8 mouse cellular contexts compared by ENCODE assay signal in genomic region chr1:136139990-136140640, GRCm38 (mm10). TPM values are rescaled to one million over a fixed set of nuclear protein-coding genes. Genes with fewer than 3 reads are reported as not detected.
DNase-seq lines count a peak whose midpoint lies in the region; ATAC-seq and TF ChIP-seq lines count a peak whose summit lies in the region.

No protein-coding gene starts in this region.

- under 1% methylated on average over 32 of the region's 32 CpGs for WGBS in forebrain, embryonic 16.5 days
- WGBS in lung, embryonic 15.5 days = 1% methylated on average over 32 of the region's 32 CpGs

- no peaks in the 10 kb centered on the region for H3K27me3 ChIP-seq in G1E (ENCODE audit: insufficient read depth, low read length)
- H3K27me3 ChIP-seq in forebrain, embryonic 16.5 days (replicated peaks; ENCODE audit: control insufficient read depth, insufficient read depth, low read length) = no peaks in the 10 kb centered on the region
- H3K27me3 ChIP-seq in lung, embryonic 15.5 days = no peaks in the 10 kb centered on the region

- TF ChIP-seq CTCF in G1E (IDR thresholded peaks at IDR 0.05; ENCODE audit: low read depth, low read length) = no peak

- H3K36me3 ChIP-seq in G1E (replicated peaks) = peaks cover 56% of the 10 kb centered on the region
- no peaks in the 10 kb centered on the region for H3K36me3 ChIP-seq in forebrain, embryonic 16.5 days (ENCODE audit: control insufficient read depth, insufficient read depth)
- H3K36me3 ChIP-seq in lung, embryonic 15.5 days = no peaks in the 10 kb centered on the region

- H3K4me3 ChIP-seq in G1E (ENCODE audit: low read depth, low read length) = peak overlapping the region; percentile 73
- H3K4me3 ChIP-seq in forebrain, embryonic 16.5 days (replicated peaks; ENCODE audit: low read length) = peak overlapping the region; percentile 48
- peak overlapping the region; percentile 54 for H3K4me3 ChIP-seq in lung, embryonic 15.5 days

- H3K4me1 ChIP-seq in G1E (ENCODE audit: insufficient read depth, low read depth, low read length) = peaks cover 84% of the 10 kb centered on the region
- H3K4me1 ChIP-seq in forebrain, embryonic 16.5 days (replicated peaks; ENCODE audit: control insufficient read depth, insufficient read depth, low read length) = peaks cover 89% of the 10 kb centered on the region
- peaks cover 73% of the 10 kb centered on the region for H3K4me1 ChIP-seq in lung, embryonic 15.5 days

- peak; percentile 72 for ATAC-seq in G1E (ENCODE audit: extremely low read depth, insufficient number of reproducible peaks, low FRiP score, poor library complexity, severe bottlenecking)
- peak; percentile 45 for ATAC-seq in forebrain, embryonic 16.5 days
- peak; percentile 35; the same call in 1 of the 2 replicates for ATAC-seq in lung, embryonic 15.5 days (ENCODE audit: borderline replicate concordance, extremely low read depth, low FRiP score, low TSS enrichment)

- H3K9ac ChIP-seq in forebrain, embryonic 16.5 days (replicated peaks; ENCODE audit: low read depth, low read length) = peak overlapping the region; percentile 67
- peak overlapping the region; percentile 61 for H3K9ac ChIP-seq in lung, embryonic 15.5 days

- H3K4me2 ChIP-seq in forebrain, embryonic 16.5 days (ENCODE audit: low read length) = peak overlapping the region; percentile 82
- peak overlapping the region; percentile 93 for H3K4me2 ChIP-seq in lung, embryonic 15.5 days

- H3K9me3 ChIP-seq in G1E (replicated peaks) = no peaks in the 10 kb centered on the region
- no peaks in the 10 kb centered on the region for H3K9me3 ChIP-seq in forebrain, embryonic 16.5 days (ENCODE audit: control insufficient read depth, low read length)
- H3K9me3 ChIP-seq in lung, embryonic 15.5 days = no peaks in the 10 kb centered on the region

- DNase-seq in G1E (ENCODE audit: low spot score) = peak; percentile 100
- peak; percentile 89 to 92 for DNase-seq in cerebellum, adult 18-20 months
- peak; percentile 65 for DNase-seq in heart, postnatal 4 days
- peak; percentile 88 to 91 for DNase-seq in layer of hippocampus, adult 8-10 months (ENCODE audit: low spot score in 2 of 2)
- DNase-seq in ovary, adult 18-20 months (ENCODE audit: low spot score) = peak; percentile 79
- DNase-seq in thymus, postnatal 0 days (ENCODE audit: low spot score) = peak; percentile 92

- peak overlapping the region; percentile 24 for H3K27ac ChIP-seq in forebrain, embryonic 16.5 days (ENCODE audit: low read length)
- H3K27ac ChIP-seq in lung, embryonic 15.5 days = peak overlapping the region; percentile 83

RNA-seq across cellular contexts. Expression of gene Kif21b, which starts 8.9 kb away (rescaled TPM):
- 46.2 and 51.9 TPM in 2 replicates for total RNA-seq in G1E (2014; fragmentation: Nextera tagmentation)
- 11.3 and 13.2 TPM in 2 replicates for total RNA-seq in G1E (2017)
- polyA plus RNA-seq in G1E (2012) = 32.5 and 36.7 TPM in 2 replicates
- polyA plus RNA-seq in forebrain, embryonic 16.5 days (2015; fragmentation: Nextera tagmentation; extraction: Ambion mirVana) = 78.3 and 80.5 TPM in 2 replicates
- 1 to 10 TPM; 1.7 to 2.3 TPM for total RNA-seq in heart, postnatal 4 days (2021)
- total RNA-seq in layer of hippocampus, adult 8-10 months (2022) = 10 to 100 TPM; 42.0 to 44.3 (median 42.9) TPM
- 3.5 and 4.1 TPM in 2 replicates for polyA plus RNA-seq in lung, embryonic 15.5 days (2015; fragmentation: Nextera tagmentation; extraction: Ambion mirVana)
- polyA plus RNA-seq in thymus, postnatal 0 days (2015; fragmentation: Nextera tagmentation; extraction: Ambion mirVana) = 14.8 and 20.3 TPM in 2 replicates

Comparison
In these comparisons a context has a peak if more than half of its experiments do, and no peak if none do; other contexts are left out.
1. Peak in every context shown above with its lines: DNase-seq, ATAC-seq, H3K4me3 ChIP-seq and H3K27ac ChIP-seq.